Mouse (Mus musculus) hindlimb bud, embryonic 11.5 days (tissue): ENCODE results near the gene Zfp184.

Experiments
- DNase-seq: peaks from one replicate; pipeline ENCODE4 v3.0.0-alpha.2; 2012; ENCODE audit warnings: low read depth, low spot score; ENCODE audit errors: extremely low spot score

Gene Zfp184

DNA sequence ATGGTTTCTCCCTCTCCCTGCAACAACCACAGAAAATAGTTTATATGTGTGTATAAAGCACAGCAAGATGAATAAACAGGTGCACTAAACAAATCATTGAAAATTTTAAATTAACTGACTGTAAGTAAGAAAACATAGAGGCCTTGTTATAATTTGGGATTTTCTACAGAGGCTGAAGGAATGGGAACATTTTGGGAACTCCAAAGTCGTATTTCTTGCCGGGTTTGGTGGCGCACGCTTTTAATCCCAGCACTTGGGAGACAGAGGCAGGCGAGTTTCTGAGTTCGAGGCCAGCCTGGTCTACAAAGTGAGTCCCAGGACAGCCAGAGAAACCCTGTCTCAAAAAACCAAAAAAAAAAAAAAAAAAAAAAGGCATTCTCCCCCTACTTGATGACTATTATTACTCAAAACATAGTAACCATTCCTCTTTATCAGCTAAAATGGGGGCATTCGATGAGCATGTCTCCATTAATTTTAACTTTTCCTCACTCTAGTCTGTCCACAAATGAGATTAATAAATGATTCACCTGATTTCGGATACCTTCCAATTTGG, 24.1 kb upstream of the Zfp184 start:
- DNase-seq: no peak

DNA sequence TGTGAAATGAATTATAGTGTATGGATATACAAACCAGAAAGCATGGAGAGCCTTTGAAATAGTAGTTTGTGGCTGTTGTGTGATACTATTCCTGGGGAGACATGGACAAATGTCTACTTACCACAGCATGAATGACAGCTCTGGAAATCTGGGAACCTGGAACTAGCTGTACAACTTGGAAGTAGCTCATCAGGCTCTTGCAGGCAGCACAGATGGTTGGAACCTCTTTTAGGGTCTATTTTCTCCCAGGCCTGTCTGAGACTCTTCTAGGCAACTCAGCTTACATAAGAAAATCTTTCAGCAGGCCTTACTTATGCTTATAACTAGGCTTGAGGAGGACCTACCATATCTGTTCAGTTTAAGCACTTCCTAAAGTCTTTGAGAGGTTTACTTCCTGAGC, 21.5 kb upstream of the Zfp184 start:
- no peak for DNase-seq

- DNase-seq: no peak
These were observed 20.1 kb upstream of the Zfp184 start for GRCm38 (mm10) chr13:21924734-21925335.

DNA sequence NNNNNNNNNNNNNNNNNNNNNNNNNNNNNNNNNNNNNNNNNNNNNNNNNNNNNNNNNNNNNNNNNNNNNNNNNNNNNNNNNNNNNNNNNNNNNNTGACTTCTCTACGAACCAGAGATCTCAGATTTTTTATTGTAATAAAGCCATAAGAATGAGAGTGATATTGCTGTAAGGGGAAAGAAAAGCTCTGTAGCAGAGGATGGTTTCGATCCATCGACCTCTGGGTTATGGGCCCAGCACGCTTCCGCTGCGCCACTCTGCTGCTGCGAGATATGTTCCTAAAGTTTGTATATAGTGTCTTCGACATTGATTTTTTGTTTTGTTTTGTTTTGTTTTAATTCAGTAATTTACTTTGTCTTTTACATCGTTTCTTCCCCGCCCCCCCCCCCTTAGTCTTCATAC, 13.9 kb upstream of the Zfp184 start:
- DNase-seq: no peak

GRCm38 (mm10) chr13:21931740-21932139, 13.2 kb upstream of the Zfp184 start:
- DNase-seq: no peak

- DNase-seq: no peak
These were observed 11.0 kb upstream of the Zfp184 start for GRCm38 (mm10) chr13:21933626-21934548.

DNA sequence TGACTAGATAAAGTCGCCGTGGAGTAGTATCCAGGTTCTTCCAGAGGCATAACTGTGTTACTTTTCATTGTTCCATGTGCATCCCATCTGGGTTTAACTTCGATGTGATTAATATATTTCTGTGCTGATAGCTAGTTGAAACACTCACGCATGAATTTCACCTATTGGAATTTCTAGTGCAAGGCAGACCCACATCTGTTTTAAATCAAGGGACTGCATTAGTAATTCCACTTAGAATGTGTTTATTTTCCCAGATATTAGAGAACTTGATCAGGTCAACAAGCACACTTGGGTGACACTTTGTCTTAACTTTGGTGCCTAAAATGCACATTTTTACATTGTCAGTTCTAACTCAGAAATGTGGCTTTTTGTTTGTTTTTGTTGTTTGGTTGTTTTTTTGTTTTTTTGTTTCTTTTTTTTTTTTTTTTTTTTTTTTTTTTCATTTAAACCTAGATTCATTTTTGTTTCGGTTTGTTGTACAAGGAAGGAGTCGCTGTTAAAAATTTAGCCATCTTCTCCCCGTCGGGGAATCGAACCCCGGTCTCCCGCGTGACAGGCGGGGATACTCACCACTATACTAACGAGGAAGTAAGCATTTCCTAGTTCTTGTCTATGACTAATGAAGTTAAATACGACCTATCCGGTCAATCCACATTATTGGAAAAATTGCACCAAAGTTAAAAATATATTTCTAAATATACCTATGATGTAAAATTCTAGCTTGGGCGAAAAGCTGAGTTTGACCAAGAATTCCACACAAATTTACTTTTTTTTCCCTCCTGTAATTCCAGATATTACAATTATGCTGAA, 9.7 kb upstream of the Zfp184 start:
- no peak for DNase-seq

GRCm38 (mm10) chr13:21935833-21936232, 9.1 kb upstream of the Zfp184 start:
- no peak for DNase-seq

- no peak for DNase-seq
These were observed 7.9 kb upstream of the Zfp184 start for GRCm38 (mm10) chr13:21936968-21937367.

- peak; percentile 99 for DNase-seq
These were observed 4.7 kb upstream of the Zfp184 start for GRCm38 (mm10) chr13:21940213-21940612.

DNA sequence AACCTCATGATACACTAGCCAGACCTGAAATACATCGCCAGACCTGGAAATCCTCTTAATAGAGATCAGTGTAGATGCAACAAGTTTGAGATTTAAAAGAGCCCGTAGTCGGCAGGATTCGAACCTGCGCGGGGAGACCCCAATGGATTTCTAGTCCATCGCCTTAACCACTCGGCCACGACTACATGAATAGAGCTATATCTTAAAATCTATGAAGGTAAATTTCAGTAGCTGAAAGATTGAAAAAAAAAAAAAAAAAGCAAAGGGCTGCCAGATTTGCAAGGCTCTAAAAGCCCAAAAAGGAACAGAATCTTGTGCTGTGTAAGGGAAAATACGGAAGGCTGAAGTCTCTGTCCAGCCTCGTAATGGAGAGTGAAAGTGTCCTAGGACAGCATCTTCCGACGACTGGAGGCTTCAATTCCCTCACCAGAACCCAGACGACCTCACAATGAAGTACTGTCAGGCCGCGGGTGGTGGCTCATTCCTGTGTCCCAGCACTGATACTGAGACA, 4.0 kb upstream of the Zfp184 start:
- DNase-seq: no peak

GRCm38 (mm10) chr13:21943644-21944043, 1.2 kb upstream of the Zfp184 start:
- DNase-seq: no peak

DNA sequence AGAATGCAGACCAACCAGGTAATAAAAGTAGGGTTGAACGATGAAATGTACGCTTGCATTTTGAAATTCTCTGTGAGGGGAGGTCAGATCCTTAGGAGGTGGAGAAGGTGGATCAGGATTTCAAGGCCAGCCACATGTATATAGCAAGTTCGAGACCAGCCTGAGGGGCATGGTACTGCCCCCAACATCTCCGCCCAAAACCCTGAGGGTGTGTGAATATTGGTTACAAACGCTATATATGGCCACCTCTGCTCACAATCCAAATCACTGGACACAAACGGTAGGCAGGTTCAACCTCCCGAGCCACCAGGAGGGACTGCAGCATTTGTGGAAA, 335 bp upstream of the Zfp184 start:
- DNase-seq: no peak

DNA sequence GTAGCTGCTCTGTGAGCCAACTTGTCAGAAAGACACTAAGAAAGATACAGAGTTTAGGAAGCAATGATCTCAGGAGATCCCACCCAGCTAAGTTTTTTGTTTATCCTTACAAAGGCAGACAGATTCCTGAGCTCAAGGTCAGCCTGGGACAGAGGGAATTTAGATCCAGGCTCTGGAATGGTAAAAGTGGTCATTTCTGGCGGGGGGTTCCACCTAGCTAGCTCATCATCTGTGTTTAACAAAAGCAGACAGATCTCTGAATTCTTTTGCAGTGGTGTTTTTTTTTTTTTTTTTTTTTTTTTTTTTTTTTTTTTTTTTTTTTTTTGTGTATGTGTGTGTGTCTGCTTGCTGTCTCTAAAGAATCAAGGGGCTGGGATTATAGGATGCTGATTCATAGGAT, 24.4 kb downstream of the Zfp184 start:
- DNase-seq: no peak

GRCm38 (mm10) chr13:21969816-21970215, 24.9 kb downstream of the Zfp184 start:
- no peak for DNase-seq

DNA sequence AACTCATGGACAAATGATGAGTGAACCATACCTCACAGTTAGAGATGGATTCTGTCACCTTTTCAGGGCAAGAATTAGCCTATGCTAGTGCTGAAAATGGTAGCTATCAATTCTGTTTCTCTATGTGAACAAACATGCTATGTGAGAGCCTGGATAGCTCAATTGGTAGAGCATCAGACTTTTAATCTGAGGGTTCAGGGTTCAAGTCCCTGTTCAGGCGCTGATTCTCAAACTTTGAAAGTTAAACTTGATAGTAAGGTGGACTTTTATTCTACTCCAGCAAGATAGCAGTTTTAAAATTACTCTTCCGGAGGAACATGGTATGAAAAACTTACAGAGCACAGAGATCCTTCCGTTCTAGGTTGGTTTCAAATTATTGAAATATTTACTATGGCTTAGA, 26.7 kb downstream of the Zfp184 start:
- DNase-seq: no peak

DNA sequence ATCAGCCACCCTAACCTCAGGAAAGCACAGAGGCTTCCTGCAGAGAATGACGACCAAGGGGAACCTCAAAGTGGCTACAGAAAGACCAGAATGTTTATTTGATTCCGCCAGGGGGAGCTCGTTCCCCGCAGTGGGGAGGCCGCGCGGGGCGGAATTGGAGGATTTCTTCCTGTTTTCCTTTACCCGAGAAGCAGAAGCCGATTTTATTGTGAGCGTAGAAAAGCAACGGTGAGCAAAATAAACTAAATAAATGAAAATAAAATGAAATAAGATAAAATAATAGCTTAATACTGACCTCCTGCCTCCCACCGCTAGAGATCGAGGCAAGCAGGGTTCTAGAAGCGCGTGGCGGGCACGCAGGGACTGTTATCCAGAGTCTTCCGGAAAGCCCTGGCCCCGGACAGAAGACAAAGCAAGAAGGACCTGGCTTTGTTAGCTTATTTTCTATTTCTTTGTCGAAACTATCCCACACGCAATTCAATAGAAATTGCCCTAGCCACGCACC, 29.4 kb downstream of the Zfp184 start:
- DNase-seq: peak; percentile 86

- peak; percentile 95 for DNase-seq
These were observed 30.0 kb downstream of the Zfp184 start for GRCm38 (mm10) chr13:21974726-21975473.

DNA sequence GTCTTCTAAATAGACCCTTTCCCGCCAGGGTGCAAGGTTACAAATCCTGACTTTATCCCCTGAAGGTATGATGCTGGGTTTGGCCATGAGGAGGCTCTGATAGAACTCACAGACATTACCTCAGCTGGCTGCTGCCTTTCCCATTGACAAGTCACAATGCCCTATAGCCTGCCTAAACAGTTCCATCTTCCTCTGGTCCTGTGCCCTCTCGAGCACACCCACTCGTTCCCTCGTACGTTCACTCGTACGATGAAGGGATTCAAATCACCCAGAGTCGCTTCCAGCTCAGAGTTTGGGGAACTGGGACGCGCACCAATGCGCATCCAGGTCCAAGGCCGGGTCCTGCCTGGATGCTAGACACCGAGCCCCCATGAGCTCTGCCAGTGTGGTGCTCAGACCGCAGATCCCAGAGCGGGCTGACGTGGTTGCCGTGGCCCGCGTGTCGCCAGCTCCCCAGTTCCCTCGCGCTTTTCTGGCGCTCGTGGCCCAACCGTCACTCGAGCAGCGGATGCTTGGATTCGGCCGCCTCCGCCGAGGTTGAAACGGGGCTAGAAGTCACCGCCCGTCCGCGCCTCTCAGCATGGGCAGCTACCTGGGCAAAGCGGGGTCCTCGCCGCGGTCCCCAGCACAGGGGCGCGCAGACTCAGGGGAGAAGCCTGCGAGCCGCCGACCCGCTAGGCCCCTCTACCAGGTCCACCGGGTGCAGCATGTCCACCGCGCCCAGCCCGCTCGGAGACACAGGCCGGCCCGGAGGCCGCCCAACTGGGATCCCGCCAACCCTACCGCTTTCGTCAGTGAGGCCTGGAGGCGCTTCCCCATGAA, 36.3 kb downstream of the Zfp184 start, which contains the start of gene Pom121l2:
TSS of gene Pom121l2 (plus strand) at position 214 of the 822 bp plus-strand sequence.
- DNase-seq: no peak
